Mouse (Mus musculus) C2C12 (cell line): ENCODE data around the gene Treml1.

Experiments used
- CTCF ChIP-seq: IDR thresholded peaks from one replicate; pipeline ENCODE4 v1.5.1; 2011; ENCODE audit not compliant: control insufficient read depth, insufficient read depth, insufficient read length
- MAX ChIP-seq: IDR thresholded peaks from one replicate; pipeline ENCODE4 v1.6.1; 2011; ENCODE audit warnings: mild to moderate bottlenecking, control low read depth
- USF1 ChIP-seq: IDR thresholded peaks from one replicate; pipeline ENCODE4 v1.6.1; 2011; ENCODE audit warnings: low read depth, mild to moderate bottlenecking, control low read depth, moderate library complexity

DNA sequence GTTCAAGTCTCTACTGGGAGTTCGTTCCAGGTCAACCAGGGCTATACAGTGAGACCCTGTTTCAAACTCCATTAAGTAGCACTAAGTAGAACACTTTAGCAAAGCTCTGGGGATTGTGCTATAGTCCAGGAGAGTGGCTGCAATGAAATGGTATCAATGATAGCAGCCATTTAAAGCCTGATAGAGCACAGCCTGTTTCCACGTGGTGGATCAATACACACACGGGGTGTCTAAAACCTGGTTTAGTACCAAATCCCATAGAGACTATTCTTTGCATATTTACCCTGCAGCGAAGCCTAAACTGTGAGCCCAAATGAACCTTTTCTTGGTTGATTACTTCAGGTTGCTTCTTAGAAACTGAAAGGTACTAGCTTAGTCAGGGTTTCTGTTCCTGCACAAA is 42.0 kb downstream of the Treml1 start:
- TF ChIP-seq CTCF (no peak), MAX (no peak), USF1 (no peak)
